Mouse (Mus musculus) duodenum, adult 2 months (tissue): ENCODE measurements around the gene Ogdh. TPM values are rescaled to one million over a fixed set of nuclear protein-coding genes. Genes with fewer than 3 reads are reported as not detected.

Source experiments
- polyA plus RNA-seq: library from polyadenylated mRNA; depleted of rRNA; stranded (reverse); fragments of >200 nt; gene quantifications from 2 replicates; pipeline ENCODE4 v1.2.3, GENCODE M21; 2012; ENCODE audit warnings: low replicate concordance; rRNA removed

Ogdh gene
- 230 and 298 TPM in 2 replicates for polyA plus RNA-seq

GRCm38 (mm10) chr11:6291401-6292115, at the start of gene Ogdh:
TSS of gene Ogdh (plus strand) at chr11:6291633.

GRCm38 (mm10) chr11:6267320-6268254, 23.8 kb upstream of the Ogdh start, which contains the start of gene Ddx56:
TSS of gene Ddx56 (minus strand) at chr11:6267772.

GRCm38 (mm10) chr11:6274387-6275093, 16.9 kb upstream of the Ogdh start, which contains the start of gene Tmed4:
TSS of gene Tmed4 (minus strand) at chr11:6274870.

GRCm38 (mm10) chr11:6388726-6389413, 97.4 kb downstream of the Ogdh start, which contains the start of gene Zmiz2:
TSS of gene Zmiz2 (plus strand) at chr11:6389074.

Other genes with a start within 250 kb of the Ogdh start
- 9.2 and 21.3 TPM in 2 replicates for gene Camk2b, start 225.3 kb upstream of the Ogdh start, polyA plus RNA-seq
- gene A730071L15Rik, start 91.6 kb upstream of the Ogdh start, polyA plus RNA-seq = 0.09 TPM in 1 of 2 replicates, not detected in the other
- gene Nudcd3, start 91.2 kb upstream of the Ogdh start, polyA plus RNA-seq = 18.0 and 20.1 TPM in 2 replicates
- 106 and 566 TPM in 2 replicates for gene Npc1l1, start 61.5 kb upstream of the Ogdh start, polyA plus RNA-seq
- gene Ddx56, start 23.9 kb upstream of the Ogdh start, polyA plus RNA-seq = 13.1 and 17.0 TPM in 2 replicates
- gene Tmed4, start 16.8 kb upstream of the Ogdh start, polyA plus RNA-seq = 253 and 292 TPM in 2 replicates
- 79.2 and 81.2 TPM in 2 replicates for gene Zmiz2, start 97.4 kb downstream of the Ogdh start, polyA plus RNA-seq
- gene Ppia, start 123.8 kb downstream of the Ogdh start, polyA plus RNA-seq = 136 and 198 TPM in 2 replicates
- 42.7 and 78.6 TPM in 2 replicates for gene H2afv, start 152.8 kb downstream of the Ogdh start, polyA plus RNA-seq
- 4.2 and 6.5 TPM in 2 replicates for gene Purb, start 184.3 kb downstream of the Ogdh start, polyA plus RNA-seq
- gene Myo1g, start 229.3 kb downstream of the Ogdh start, polyA plus RNA-seq = 6.1 and 10.4 TPM in 2 replicates